Mouse (Mus musculus) c-Kit-positive CD71-positive TER-119-positive erythroid progenitor cells, embryonic 14.5 days (primary cell): ENCODE data around the gene Etv4.

Source experiments
- DNase-seq: peaks from one replicate; pipeline ENCODE4 v3.0.0-alpha.2; 2013; ENCODE audit warnings: low spot score

Gene Etv4

GRCm38 (mm10) chr11:101719986-101720520, 65.1 kb downstream of the Etv4 start:
- no peak for DNase-seq
